Mouse (Mus musculus) testis, adult 2 months (tissue): Measurements from ENCODE around the gene Chst12. TPM values are rescaled to one million over a fixed set of nuclear protein-coding genes. Genes with fewer than 3 reads are reported as not detected.
A peak's percentile ranks its signal among the peaks of the same experiment; 100 is the strongest.
"Not testable (repeated sequence)": the region's sequence is repeated elsewhere in the genome, so short reads cannot be mapped to it uniquely, and the experiment has no call there.

ENCODE experiments used
- H3K27ac ChIP-seq: fragments of 200-500 bp; 2 replicates; pipeline ENCODE4 v1.5.1; 2012; ENCODE audit warnings: low read depth, low read length; ENCODE audit not compliant: control insufficient read depth, insufficient read depth
- H3K27me3 ChIP-seq: fragments of 200-500 bp; 2 replicates; pipeline ENCODE4 v1.6.1; 2012; ENCODE audit warnings: mild to moderate bottlenecking, low read length, moderate library complexity; ENCODE audit not compliant: control insufficient read depth, insufficient read depth
- H3K36me3 ChIP-seq: fragments of 200-500 bp; 2 replicates; pipeline ENCODE4 v1.6.1; 2012; ENCODE audit warnings: mild to moderate bottlenecking, low read length; ENCODE audit not compliant: control insufficient read depth, insufficient read depth
- H3K4me1 ChIP-seq: fragments of 200-500 bp; 2 replicates; pipeline ENCODE4 v1.6.1; 2012; ENCODE audit warnings: low read length; ENCODE audit not compliant: control insufficient read depth, insufficient read depth
- H3K4me3 ChIP-seq: fragments of 200-500 bp; 2 replicates; pipeline ENCODE4 v1.5.1; 2012; ENCODE audit warnings: low read depth, mild to moderate bottlenecking, low read length, moderate library complexity, mixed read lengths; ENCODE audit not compliant: control insufficient read depth
- CTCF ChIP-seq: fragments of 200-500 bp; IDR thresholded peaks from 2 replicates; pipeline ENCODE4 v1.5.1; 2012; ENCODE audit warnings: low read depth, mild to moderate bottlenecking, inconsistent platforms, low read length, moderate library complexity; ENCODE audit not compliant: control insufficient read depth, insufficient read depth, insufficient replicate concordance
- POLR2A ChIP-seq: fragments of 200-500 bp; IDR thresholded peaks from 2 replicates; pipeline ENCODE4 v1.6.1; 2012; ENCODE audit warnings: low read depth, mild to moderate bottlenecking, inconsistent platforms, low read length, moderate library complexity; ENCODE audit not compliant: control insufficient read depth
- polyA plus RNA-seq: library from polyadenylated mRNA; depleted of rRNA; stranded (reverse); fragments of >200 nt; gene quantifications from 2 replicates; pipeline ENCODE4 v1.2.3, GENCODE M21; 2012

Chst12 gene
- polyA plus RNA-seq, 1 experiment = 2.1 TPM

DNA sequence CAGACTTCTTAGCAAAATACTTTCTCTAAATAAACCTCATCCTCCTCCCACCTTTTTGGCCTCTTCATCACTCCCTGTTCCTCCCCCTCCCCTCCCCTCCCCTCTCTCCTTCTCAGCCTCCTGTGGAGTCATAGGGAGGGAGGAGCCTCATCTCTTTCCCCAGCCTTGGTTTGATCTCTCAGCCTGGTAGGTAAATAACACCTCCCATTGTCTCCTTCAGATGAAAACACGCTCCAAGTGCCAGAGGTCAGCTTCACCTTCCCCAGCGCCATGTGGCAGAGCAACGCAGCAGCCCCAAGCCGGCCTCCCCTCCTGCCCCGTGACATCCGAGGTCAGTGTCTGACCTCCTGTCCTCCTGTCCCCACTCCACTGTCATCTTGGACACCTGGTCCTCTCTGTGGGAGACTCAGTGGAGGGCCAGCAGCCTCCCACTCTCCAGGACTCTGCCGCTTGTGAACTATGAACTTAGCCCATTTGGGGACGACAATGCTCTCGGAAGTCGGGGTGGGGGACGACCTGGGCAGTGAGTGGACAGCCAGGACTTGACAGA, 12.6 kb upstream of the Chst12 start:
- Histone ChIP-seq H3K4me1 (no peaks in the 10 kb centered on the region), H3K27ac (no peak overlapping the region), H3K36me3 (no peaks in the 10 kb centered on the region), H3K4me3 (no peak overlapping the region), H3K27me3 (no peaks in the 10 kb centered on the region)
- TF ChIP-seq POLR2A = no peak
- no peak for TF ChIP-seq CTCF

DNA sequence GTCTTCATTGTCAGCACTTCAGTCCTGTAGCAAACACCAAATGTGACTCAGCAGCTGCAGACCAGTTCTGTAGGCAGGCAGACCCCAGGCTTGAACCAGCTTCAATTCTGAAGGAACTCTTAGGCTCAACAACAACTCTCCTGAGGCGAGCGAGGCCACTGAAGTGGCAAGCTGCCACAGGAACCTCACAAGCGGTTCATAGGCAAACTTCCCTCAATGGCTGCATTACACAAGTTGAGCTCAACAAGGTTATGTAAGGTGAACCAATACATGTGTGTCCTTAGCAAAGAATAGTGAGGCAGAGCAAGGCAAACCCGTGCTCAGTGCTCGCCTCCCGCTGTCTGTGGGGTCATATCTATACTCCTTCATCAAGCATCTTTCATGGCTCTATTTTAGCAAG, 7.2 kb upstream of the Chst12 start:
- H3K27me3 ChIP-seq = no peaks in the 10 kb centered on the region
- H3K4me3 ChIP-seq = no peak overlapping the region
- H3K36me3 ChIP-seq = no peaks in the 10 kb centered on the region
- peaks cover 6% of the 10 kb centered on the region for H3K4me1 ChIP-seq
- no peak for TF ChIP-seq CTCF
- TF ChIP-seq POLR2A = no peak
- H3K27ac ChIP-seq = no peak overlapping the region

DNA sequence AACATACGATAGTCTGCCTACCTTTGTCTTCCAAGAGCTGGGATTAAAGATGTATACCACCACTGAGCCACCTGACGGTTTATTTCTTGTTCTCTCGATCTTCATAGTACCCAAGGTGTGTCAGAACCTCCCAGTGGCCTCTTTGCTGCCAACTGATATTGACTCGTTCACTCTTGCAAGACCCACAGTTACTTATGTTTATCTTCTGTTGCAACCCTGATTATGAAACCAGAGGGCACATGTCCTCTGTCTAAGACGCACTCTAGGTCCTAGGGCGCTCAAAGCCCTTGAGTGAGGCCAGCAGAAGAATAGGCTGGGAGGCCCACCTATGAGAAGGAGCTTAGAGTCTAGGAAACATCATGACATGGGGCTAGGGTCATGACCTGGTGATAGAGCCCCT, 4.6 kb upstream of the Chst12 start:
- no peak overlapping the region for H3K4me3 ChIP-seq
- H3K27ac ChIP-seq = no peak overlapping the region
- no peaks in the 10 kb centered on the region for H3K27me3 ChIP-seq
- H3K36me3 ChIP-seq = no peaks in the 10 kb centered on the region
- no peak for TF ChIP-seq POLR2A
- no peak for TF ChIP-seq CTCF
- peaks cover 16% of the 10 kb centered on the region for H3K4me1 ChIP-seq

DNA sequence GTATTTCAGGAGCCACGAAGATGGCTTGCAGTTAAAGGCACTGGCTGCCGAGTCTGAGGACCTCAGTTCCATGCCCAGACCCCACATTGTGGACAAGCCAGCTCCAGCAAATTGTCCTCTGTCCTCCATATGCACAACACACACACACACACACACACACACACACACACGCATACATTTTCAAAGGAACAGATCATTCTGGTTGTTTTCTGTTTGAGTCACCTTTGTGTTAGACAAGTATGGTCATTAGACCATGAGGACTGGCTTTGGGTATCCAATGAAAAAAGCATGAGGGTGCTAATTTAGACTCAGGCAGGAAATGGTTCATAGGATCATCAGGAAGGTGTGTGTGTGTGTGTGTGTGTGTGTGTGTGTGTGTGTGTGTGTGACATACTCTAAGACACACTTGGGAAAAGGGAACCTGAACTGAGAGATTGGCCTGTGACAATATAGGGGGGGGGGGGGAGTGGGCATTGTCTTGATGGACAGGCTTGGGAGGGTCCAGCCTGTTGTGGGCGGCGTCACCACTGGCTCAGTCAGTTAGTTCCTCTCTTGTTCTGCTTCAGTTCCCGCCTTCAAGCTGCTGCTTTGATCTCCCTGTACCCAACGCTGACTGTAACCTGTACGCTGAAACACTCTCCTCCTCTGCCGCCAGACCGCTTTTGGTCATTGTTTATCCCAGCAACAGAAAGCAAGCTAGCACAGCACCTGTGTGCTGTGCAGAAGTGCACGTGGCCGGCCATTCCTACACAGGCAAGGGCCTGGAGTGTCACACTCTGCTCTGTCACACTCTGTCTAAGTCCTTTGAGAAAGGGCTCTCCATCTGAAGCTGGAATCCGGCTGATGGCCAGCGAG, 3.1 kb upstream of the Chst12 start:
- TF ChIP-seq POLR2A = no peak
- no peak for TF ChIP-seq CTCF
- H3K27ac ChIP-seq = no peak overlapping the region
- H3K4me3 ChIP-seq = no peak overlapping the region

DNA sequence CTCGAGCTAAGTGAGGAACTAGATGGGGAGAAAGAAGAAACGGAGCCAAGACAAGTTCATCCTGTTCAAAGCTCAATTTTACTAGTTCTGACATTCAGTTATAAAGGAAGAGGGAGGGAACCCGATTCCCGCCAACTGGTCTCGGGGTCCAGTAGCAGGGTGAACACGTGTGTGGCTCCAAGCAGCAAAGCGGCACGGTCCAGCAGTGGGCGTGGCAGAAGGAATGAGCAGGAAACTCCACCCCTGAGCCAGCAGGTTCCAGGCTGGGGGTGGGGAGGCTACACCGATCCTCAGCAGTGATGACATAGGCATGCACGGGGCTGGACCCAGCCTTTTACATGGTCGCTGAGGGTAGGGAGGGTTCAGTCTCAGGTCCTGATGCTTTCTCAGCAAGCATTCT, 2.4 kb upstream of the Chst12 start:
- H3K27me3 ChIP-seq, H3K36me3 ChIP-seq, H3K27ac ChIP-seq, H3K4me3 ChIP-seq: not testable (repeated sequence)
- H3K4me1 ChIP-seq = peaks cover 20% of the 10 kb centered on the region

More for the DNA sequence above, 3.1 kb upstream of the Chst12 start:
- Histone ChIP-seq H3K4me1 (peaks cover 20% of the 10 kb centered on the region), H3K36me3 (no peaks in the 10 kb centered on the region), H3K27me3 (no peaks in the 10 kb centered on the region)

DNA sequence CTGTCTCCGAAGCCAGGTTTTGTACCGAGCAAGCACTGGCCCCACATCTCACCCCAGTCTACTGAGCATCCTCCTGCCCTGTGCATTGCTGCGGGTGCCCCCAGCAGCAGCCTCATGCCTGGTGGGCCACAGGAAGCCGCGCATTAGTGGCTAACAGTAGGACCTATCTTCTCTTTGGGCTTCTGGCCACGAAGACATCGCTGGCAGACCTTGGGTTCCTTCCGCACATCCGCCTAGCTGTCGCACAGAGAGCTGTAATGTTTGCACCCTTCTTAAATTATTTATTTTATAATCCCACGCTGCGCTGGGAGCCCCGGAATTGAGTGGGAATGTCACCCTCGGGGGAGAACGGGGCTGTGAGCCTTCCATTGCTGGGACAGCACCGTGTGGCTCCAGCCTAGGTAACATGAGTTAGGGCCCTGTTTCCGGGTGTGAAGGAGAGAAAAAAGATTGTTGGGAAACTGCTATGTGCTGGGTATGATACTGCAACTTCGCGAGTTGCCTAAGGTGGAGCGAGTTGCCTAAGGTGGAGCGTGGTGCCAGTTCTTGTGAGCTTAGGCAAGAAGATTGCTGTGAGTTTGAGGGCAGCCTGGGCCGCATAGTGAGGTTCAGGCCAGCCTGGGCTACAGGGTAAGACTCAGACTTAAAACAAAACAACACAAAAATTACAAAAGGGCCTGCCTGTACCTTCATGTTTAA, 895 bp downstream of the Chst12 start:
- peak overlapping the region; percentile 2; the same call in 1 of the 2 replicates for H3K27ac ChIP-seq

DNA sequence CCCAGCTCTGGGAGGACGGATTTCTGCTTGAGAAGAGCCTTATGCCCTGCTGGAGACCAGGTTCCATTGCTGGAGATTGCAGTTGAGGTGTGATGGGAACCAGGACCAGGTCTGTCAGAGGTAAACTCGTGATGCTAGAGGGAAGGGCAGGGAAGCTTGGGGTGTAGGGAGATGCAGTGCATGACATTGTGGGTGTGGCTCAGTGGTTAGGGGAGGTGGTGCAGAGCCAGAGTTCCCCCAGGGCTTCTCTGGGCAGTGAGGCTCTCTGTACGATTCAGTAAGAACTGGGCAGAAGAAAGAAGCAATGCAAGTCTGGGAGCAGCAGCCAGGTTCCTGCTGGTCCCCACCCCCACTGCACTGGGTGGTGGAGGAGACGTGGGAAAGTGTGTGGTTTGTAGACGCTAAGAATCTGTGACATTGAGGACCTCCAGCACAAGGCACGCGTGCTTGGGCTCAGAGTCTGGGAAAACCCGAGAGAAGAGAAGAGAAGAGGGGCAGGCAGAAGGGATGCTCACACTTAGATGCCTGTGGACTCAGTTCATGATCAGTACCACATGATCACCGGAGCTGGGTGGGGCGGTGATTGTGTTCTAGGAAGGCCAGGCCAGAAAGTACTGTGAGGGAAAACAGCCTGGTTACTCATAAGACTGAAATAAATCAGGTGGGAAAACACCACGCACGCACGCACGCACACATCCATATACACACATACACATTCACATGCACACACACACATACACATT, 2.3 kb downstream of the Chst12 start:
- no peak overlapping the region for H3K4me3 ChIP-seq
- no peak overlapping the region for H3K27ac ChIP-seq
- peaks cover 17% of the 10 kb centered on the region for H3K4me1 ChIP-seq
- no peaks in the 10 kb centered on the region for H3K36me3 ChIP-seq
- TF ChIP-seq CTCF (no peak), POLR2A (no peak)
- no peaks in the 10 kb centered on the region for H3K27me3 ChIP-seq

More for the DNA sequence above, 895 bp downstream of the Chst12 start:
- Histone ChIP-seq H3K4me3 (peak overlapping the region; percentile 74), H3K36me3 (no peaks in the 10 kb centered on the region), H3K27me3 (no peaks in the 10 kb centered on the region), H3K4me1 (peaks cover 20% of the 10 kb centered on the region)
- TF ChIP-seq POLR2A (no peak), CTCF (no peak)
